Comparison of ENCODE assay signal across 8 mouse cellular contexts in the genomic region with DNA sequence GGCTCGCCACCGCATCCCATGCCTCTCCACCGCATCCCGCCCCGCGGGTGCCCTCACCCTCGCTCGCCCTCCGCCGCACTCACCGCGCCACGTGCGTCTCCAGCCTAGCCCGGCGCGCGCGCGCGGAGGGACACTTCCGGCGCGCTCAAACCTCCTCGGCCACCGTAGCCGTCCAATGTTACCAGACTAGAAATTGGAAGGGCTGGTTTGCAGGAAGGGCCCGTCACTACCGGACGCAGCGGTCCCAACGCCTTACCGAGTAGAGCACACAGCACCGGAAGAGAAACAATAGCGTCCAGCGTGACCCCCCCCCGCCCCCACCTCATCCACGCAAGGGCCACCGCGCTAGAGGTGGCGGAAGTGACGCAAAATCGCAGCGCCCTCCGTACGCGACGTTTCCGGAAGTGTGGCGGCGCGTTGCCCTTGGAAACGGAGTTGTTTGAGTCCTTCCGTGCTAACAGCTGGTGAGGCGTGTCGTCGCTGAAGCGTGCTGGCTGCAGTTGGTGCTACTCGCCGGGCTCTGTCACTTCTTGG. TPM values are rescaled to one million over a fixed set of nuclear protein-coding genes. Genes with fewer than 3 reads are reported as not detected.
DNase-seq lines count a peak whose midpoint lies in the region; ATAC-seq lines count a peak whose summit lies in the region.

A gene (minus strand): TSS at position 362 of the 534 bp plus-strand sequence.

- peaks cover 10% of the 10 kb centered on the region for H3K4me1 ChIP-seq in intestine, embryonic 14.5 days (replicated peaks; ENCODE audit: control insufficient read depth, insufficient read depth, low read length)

- peak; percentile 91 to 93 for DNase-seq in adrenal gland, adult 18-20 months (ENCODE audit: low spot score in 2 of 2)
- DNase-seq in embryo, embryonic 11 days = peak; percentile 99
- DNase-seq in gastrocnemius, postnatal 25 days = peak; percentile 94
- DNase-seq in intestine, embryonic 14.5 days (ENCODE audit: low spot score) = peak; percentile 97
- DNase-seq in left cerebral cortex, postnatal 14 days (ENCODE audit: low spot score in 2 of 2) = peak; percentile 95 to 97
- peak; percentile 98 for DNase-seq in mesoderm, embryonic 11.5 days (ENCODE audit: low read depth, low spot score)
- DNase-seq in right cerebral cortex, postnatal 36 days (ENCODE audit: low spot score in 2 of 2) = peak; percentile 95
- DNase-seq in yolk sac, embryonic 10.5 days (ENCODE audit: low spot score) = peak; percentile 93

- ATAC-seq in intestine, embryonic 14.5 days (replicated peaks; ENCODE audit: low FRiP score, low TSS enrichment, low read depth) = peak; percentile 92

- WGBS in intestine, embryonic 14.5 days = 1% methylated on average over 60 of the region's 60 CpGs

- intact Hi-C loops in left cerebral cortex, postnatal 14 days (cut with DNase I) = loop anchor here (2.0 to 5.0 kb wide), 2 partner anchors 48 to 231 kb away; a partner anchor contains a TSS

- peak within 1 kb of the TSS; percentile 82 for H3K4me2 ChIP-seq in intestine, embryonic 14.5 days (ENCODE audit: low read length)

- peak within 1 kb of the TSS; percentile 94 for H3K27ac ChIP-seq in intestine, embryonic 14.5 days (ENCODE audit: low read depth)

- no peaks in the 10 kb centered on the region for H3K9me3 ChIP-seq in intestine, embryonic 14.5 days (ENCODE audit: control insufficient read depth, low read length)

- H3K27me3 ChIP-seq in intestine, embryonic 14.5 days (replicated peaks; ENCODE audit: control insufficient read depth, insufficient read depth, low read length) = no peaks in the 10 kb centered on the region

- H3K4me3 ChIP-seq in intestine, embryonic 14.5 days (ENCODE audit: low read depth, low read length) = peak within 1 kb of the TSS; percentile 94

- peaks cover 24% of the 10 kb centered on the region for H3K36me3 ChIP-seq in intestine, embryonic 14.5 days (ENCODE audit: control insufficient read depth, insufficient read depth, low read length)

- H3K9ac ChIP-seq in intestine, embryonic 14.5 days (ENCODE audit: low read length) = peak within 1 kb of the TSS; percentile 84

RNA-seq across cellular contexts. Expression of the gene that starts here (rescaled TPM):
- 10 to 100 TPM; 55.6 to 57.8 TPM for total RNA-seq in adrenal gland, adult 18-20 months (2021)
- total RNA-seq in gastrocnemius, postnatal 25 days (2021) = 10 to 100 TPM; 14.6 to 14.8 TPM
- 45.0 TPM in 2 replicates for polyA plus RNA-seq in intestine, embryonic 14.5 days (2014; fragmentation: Nextera tagmentation; extraction: Ambion mirVana)
- total RNA-seq in left cerebral cortex, postnatal 14 days (2021) = 10 to 100 TPM; 41.1 to 48.8 TPM

Comparison
In these comparisons a context has a peak if more than half of its experiments do, and no peak if none do; other contexts are left out.
1. Peak in every context shown above with its lines: DNase-seq, ATAC-seq, H3K4me3 ChIP-seq and H3K27ac ChIP-seq.